Mouse (Mus musculus): ENCODE measurements around the gene Usp35. TPM values are rescaled to one million over a fixed set of nuclear protein-coding genes. Genes with fewer than 3 reads are reported as not detected.

Usp35 gene
- total RNA-seq, 2 experiments from 2014 or later = 0.75 to 0.76 TPM

GRCm38 (mm10) chr7:97348318-97348717, 16.5 kb upstream of the Usp35 start:
- no peak for DNase-seq
- intact Hi-C loops (cut with DNase I; ENCODE audit: low total_unique reads) = no loop called here

DNA sequence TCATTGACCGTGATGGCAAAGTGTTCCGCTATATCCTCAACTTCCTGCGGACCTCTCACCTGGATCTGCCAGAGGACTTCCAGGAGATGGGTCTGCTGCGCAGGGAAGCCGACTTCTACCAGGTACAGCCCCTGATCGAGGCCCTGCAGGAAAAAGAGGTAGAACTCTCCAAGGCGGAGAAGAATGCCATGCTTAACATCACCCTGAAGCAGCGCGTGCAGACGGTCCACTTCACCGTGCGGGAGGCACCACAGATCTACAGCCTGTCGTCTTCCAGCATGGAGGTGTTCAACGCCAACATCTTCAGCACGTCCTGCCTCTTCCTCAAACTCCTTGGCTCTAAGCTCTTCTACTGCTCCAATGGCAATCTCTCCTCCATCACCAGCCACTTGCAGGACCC, 15.6 kb upstream of the Usp35 start:
- DNase-seq = no peak
- intact Hi-C loops (cut with DNase I; ENCODE audit: low total_unique reads) = no loop called here

GRCm38 (mm10) chr7:97346822-97347166, 15.0 kb upstream of the Usp35 start:
- DNase-seq = no peak
- intact Hi-C loops (cut with DNase I; ENCODE audit: low total_unique reads) = no loop called here

GRCm38 (mm10) chr7:97346111-97346821, 14.4 kb upstream of the Usp35 start:
- intact Hi-C loops (cut with DNase I; ENCODE audit: low total_unique reads) = no loop called here
- DNase-seq = no peak

- intact Hi-C loops (cut with DNase I; ENCODE audit: low total_unique reads) = no loop called here
- DNase-seq = peak; percentile 60
Observed at GRCm38 (mm10) chr7:97345229-97345871, 13.5 kb upstream of the Usp35 start.

DNA sequence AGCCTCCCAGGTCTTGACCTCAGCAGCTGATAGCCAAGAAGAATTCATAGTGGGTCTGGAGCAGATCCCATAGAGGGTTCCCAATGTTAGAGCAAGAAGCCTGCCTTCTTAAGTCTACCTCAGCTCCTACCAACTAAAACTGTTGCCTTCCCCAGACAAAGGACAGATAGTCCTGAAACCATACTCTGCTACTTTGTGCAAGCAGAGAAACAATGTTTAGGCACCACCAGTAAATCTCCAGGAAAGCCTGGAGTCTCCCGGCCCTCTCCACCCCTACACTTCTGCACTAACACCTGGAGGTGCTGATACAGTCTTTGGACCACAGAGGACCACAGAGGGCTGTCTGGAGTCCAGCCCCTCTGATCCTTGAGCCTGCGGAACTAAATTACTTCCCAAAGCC, 12.8 kb upstream of the Usp35 start:
- no peak for DNase-seq
- intact Hi-C loops (cut with DNase I; ENCODE audit: low total_unique reads) = no loop called here

DNA sequence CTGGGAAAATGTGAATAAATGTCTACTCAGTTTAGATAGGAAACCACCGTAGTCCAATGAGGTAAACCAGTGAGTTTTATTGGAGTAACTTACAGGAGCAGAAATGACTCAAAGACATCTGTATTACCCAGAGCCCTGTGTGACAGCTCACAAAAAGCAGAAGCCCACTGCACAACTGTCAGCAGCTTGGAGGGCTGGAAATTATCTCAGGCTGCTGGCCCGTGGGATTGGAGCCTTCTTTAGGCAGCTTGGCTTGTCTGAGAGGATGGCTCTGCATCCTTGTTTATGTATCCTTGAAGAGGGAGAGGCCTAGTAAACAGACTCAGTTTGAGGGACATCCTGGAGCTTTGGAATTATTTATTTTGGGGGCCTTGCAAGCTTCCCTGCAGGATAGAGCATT, 11.1 kb upstream of the Usp35 start:
- no peak for DNase-seq
- intact Hi-C loops (cut with DNase I; ENCODE audit: low total_unique reads) = no loop called here

DNA sequence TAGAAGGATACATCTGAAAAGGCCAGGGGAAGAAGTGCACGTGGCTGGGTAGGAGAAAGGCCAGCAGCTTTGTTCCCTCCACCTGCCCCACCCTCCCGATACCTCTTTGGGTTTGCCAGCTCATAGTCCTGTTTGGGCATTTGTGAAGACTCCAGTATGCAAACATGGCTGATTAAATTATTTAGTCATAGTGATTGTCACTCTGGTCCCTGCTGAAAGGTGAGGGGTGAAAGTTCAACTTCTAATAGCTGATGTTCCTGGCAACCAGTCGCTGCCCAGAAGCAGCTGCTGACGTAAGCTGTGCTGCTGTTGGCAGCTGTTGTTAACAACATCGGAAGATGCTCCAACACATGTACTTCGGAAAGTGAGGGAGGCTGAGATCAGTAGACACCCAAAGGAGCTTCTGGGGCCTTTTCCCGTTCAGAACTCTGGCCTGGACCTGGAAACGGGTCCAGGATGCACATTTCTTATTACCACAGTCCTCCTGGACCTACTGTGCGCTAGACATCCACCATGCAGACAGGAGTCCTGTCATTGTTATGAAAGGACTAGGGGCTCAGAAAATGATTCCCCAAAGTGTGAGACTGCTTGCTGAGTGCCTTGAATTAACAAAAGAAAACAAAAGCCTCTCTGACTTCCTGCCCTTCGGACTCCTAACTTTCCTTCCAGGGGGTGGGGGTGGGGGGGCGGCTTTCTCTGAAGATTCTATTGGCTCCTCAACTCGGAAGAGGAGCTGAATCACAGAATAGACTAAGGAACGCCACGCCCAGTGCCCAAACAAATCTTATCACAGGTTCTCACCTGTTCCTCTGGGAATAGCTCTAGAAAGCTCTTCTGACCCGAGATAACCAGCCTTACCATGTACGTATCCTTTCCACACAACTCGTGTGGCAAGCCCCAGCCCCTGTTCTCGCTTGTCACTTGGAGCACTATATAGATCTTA, 9.4 kb upstream of the Usp35 start:
- DNase-seq = no peak
- intact Hi-C loops (cut with DNase I; ENCODE audit: low total_unique reads) = no loop called here

- no peak for DNase-seq
- intact Hi-C loops (cut with DNase I; ENCODE audit: low total_unique reads) = no loop called here
Observed at GRCm38 (mm10) chr7:97339623-97340022, 7.8 kb upstream of the Usp35 start.

DNA sequence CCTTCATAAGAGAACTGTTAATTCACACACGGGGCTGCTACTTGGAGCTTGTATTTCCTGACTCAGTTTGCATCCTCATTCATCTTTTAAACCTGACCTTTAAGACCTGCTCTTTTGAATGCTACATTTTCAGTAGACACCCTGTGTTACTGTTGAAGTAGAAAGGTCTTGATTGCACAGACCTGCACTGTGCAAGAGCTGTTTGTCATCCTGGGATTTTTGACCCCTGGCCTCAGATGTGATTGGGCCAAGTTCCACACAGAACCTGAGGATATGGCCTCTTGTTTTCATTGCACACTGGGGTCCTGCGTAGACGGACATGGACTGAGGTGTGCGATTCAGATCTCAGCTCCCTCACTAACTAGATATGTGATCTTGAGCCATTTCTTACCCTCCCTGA, 6.8 kb upstream of the Usp35 start:
- DNase-seq = no peak
- intact Hi-C loops (cut with DNase I; ENCODE audit: low total_unique reads) = no loop called here

GRCm38 (mm10) chr7:97336678-97337077, 4.9 kb upstream of the Usp35 start:
- intact Hi-C loops (cut with DNase I; ENCODE audit: low total_unique reads) = no loop called here

DNA sequence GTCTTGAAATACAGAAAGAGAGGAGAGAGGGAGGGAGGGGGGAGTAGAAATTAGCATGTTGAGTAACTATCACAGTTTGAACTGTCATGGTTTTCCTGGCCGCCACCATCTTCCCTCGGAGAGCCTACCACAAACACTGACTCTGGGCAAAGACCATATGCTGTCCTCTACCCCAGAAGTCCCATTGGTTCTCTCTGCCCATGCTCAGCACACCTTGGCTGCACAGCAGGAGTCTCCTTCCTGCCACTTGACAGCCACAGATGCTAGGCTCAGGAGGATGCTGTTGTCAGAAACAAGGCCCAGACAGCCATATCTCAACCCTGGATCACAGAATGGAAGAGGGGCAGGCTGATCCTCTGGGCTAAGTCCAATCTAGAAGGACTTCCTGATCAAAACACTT, 2.6 kb upstream of the Usp35 start:
- no peak for DNase-seq
- intact Hi-C loops (cut with DNase I; ENCODE audit: low total_unique reads) = no loop called here

More at GRCm38 (mm10) chr7:97336678-97337077, 4.9 kb upstream of the Usp35 start:
- DNase-seq = no peak

GRCm38 (mm10) chr7:97333113-97333898, 1.5 kb upstream of the Usp35 start:
- intact Hi-C loops (cut with DNase I; ENCODE audit: low total_unique reads) = no loop called here

GRCm38 (mm10) chr7:97332667-97333041, 834 bp upstream of the Usp35 start:
- intact Hi-C loops (cut with DNase I; ENCODE audit: low total_unique reads) = no loop called here
- DNase-seq = no peak

More at GRCm38 (mm10) chr7:97333113-97333898, 1.5 kb upstream of the Usp35 start:
- DNase-seq = no peak

- intact Hi-C loops (cut with DNase I; ENCODE audit: low total_unique reads) = no loop called here
- no peak for DNase-seq
Observed at GRCm38 (mm10) chr7:97330931-97331645, 732 bp downstream of the Usp35 start.

DNA sequence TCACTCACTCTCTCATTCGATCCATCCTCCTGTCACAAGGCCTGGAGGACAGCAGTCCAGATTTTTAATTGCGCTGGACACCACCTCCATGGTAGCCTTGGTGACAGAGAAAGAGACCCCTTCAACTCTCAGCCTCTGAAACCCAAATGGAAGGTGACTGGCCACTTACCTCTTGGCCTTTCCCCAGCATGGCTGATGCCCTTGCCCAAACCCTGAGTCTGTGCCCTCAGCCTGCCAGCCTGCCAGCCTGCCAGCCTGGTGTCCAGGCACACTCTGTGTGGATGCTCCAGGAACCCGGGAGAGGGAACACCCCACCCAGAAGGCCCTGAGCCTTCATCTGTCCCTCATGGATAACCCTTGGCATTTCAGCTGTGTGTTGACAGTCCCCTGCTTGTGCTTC, 2.1 kb downstream of the Usp35 start:
- intact Hi-C loops (cut with DNase I; ENCODE audit: low total_unique reads) = no loop called here
- no peak for DNase-seq

DNA sequence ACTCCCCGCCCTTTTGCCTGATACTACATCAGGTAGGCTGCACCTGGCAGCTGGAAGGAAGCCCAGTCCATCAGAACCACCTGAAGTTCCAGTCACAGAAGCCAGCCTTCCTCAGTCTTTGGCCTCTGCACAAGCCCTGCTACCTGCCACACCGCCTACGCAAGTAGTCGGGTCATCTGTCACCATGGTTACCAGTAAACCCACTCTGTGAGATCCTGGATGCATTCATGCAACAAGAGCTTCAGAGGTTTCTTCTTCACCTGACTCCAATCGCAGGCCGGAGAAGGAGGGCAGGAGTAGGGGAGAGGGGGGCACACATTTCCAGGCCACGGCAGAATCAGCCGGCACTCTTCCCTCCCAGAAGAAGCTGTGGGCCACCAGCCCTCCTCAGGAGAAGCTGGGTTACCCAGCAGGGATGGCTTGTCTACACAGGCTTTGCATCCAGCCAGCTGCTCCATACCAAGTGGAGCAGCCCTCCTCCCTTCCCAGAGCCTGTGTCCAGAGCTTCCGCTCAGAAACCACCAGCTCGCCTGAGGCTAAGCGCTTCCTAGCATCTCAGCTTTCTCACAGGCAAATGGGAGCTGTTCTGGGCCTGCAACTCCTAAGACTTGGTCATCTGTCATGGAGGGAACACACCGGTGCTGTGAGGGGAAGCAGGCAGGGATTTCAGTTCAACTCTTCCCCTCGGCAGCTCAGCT, 2.8 kb downstream of the Usp35 start:
- intact Hi-C loops (cut with DNase I; ENCODE audit: low total_unique reads) = no loop called here
- no peak for DNase-seq

- no peak for DNase-seq
- intact Hi-C loops (cut with DNase I; ENCODE audit: low total_unique reads) = no loop called here
Observed at GRCm38 (mm10) chr7:97327376-97327775, 4.4 kb downstream of the Usp35 start.

All from gastrocnemius, postnatal 14 days (tissue).